Mouse (Mus musculus): ENCODE data around the gene Hspa2. TPM values are rescaled to one million over a fixed set of nuclear protein-coding genes. Genes with fewer than 3 reads are reported as not detected.

Hspa2 gene
- total RNA-seq (2021): 1 to 10 TPM; 7.4 to 8.7 TPM
- long read RNA-seq, experiment 1, transcript Hspa2-202 (1 exons, 2,526 nt): major isoform, 35 of 36 reads
- long read RNA-seq, experiment 1, partial matches to known transcripts: 0 of 36 reads
- long read RNA-seq, experiment 1, other reads (novel, unspliced or antisense): 1 of 36 reads
- long read RNA-seq, experiment 2, transcript Hspa2-202 (1 exons, 2,526 nt): major isoform, 19 of 19 reads
- long read RNA-seq, experiment 2, partial matches to known transcripts: 0 of 19 reads
- long read RNA-seq, experiment 2, other reads (novel, unspliced or antisense): 0 of 19 reads

DNA sequence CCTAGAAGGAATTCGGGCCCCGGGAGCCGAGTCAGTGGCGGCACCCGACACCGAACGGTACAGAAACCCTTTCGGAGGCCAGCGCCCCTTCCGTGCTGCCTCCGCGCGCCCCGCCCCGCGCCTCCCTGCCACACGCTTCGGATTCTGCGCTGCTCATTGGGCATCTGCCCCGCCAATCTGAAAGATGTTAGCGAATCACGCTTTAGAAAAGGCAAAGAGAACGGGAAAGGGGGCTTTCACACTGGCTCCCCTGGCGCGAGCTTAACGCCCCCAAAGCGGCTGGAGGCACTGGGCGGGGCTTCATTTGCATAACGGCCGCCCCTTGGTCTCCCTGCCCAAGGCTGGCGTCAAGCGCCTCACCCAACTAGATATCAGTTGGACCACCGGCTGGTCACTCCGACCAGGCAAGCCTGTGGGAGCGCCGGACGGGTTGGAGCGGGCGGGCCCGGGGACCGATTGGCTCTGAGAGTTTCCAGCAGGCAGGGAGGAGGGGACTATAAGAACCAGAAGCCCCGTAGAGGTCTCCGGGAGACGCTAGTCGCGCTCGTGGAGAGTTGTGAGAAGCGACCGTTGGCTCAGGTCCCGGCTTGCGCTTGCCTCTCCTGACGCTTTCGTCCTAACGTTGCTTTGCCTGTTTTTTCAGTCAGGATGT is at the start of gene Hspa2:
Hspa2 (plus strand) TSS at position 291 of the 652 bp plus-strand sequence.
- peak; percentile 99 for DNase-seq

DNA sequence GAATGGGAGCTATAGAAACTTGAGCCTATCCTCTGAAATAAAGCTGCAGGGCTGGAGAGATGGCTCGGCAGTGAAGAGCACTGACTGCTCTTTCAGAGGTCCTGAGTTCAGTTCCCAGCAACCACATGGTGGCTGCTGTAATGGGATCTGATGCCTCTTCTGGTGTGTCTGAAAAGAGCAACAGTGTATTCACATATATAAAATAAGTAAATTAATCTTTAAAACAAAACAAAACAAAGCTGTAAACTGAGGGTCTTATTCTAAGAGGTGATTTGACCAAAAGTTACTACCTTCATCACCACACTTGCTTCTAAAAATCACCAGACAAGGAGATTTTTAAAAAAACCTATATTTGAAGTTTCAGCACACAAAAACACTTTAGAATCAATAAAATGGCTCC is 43.1 kb upstream of the Hspa2 start:
- no peak for DNase-seq

- DNase-seq: no peak
Measured at GRCm38 (mm10) chr12:76361405-76362302, 42.3 kb upstream of the Hspa2 start.

- DNase-seq: no peak
Measured at GRCm38 (mm10) chr12:76362303-76362676, 41.7 kb upstream of the Hspa2 start.

DNA sequence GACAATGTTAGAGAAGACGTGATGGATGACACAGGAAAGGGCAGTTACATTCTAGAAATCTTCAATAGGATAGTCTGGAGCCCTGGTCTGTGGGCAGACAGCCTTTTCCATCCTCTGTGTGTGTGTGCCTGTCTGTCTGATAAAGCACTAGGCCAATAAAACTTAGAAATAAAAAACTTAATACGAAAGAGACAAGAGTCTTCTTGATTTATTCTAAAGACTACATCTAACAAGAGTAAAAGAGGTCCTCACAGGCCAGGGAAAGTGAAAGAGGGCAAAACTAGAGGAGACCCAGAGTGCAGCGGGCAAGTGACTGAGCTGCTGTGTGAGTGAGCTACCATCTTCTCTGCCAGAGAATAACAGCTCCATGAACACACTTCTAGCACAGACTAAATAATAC is 37.7 kb upstream of the Hspa2 start:
- DNase-seq: no peak

GRCm38 (mm10) chr12:76367096-76367995 is 36.6 kb upstream of the Hspa2 start:
- no peak for DNase-seq

DNA sequence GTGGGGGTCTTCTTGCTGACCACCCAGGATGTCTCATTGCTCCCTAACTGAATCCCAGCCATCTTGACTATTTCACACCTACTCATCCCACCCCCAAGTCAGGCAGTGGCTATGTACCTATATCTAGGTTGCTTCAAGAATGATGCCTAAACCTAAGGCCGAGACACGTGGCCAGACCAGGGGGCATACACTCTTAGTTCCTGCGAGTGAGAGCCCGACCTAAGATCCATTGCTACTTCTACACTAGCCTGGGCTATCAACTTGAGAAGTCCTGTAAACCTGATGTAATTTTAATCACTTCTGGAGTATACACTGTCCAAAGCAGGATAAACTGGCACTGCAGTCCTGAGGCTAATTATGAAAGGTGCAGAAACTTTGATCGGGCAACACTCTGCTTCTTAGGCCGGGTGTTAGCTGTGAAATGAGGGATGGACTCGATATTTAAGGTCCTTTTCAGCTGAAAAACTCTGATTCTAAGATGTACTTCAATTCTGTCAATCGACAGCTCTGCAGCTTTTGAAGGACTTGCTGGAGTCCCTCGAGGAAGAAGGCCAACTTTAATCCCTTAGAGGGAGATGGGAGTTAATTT is 35.7 kb upstream of the Hspa2 start:
- no peak for DNase-seq

DNA sequence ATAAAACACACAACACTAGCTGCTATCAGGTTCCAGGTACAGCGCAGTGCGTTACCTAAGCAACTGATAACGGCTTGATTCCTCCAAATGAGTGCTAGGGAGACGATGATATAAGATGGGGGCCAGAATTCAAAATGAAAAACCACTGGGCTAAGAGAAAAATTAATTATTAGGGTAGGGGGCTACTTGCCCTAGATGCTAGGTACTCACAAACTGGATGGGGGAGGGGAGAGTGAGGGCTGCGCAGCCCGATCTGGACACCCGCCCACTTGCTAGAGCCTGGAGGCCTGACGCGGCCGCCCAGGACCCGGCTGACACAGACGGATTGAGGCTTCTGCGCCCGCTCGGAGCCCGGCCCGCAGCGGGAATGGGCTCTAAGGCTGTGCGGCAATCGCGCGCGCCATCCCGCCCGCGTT is 35.2 kb upstream of the Hspa2 start:
- peak; percentile 60 for DNase-seq

DNA sequence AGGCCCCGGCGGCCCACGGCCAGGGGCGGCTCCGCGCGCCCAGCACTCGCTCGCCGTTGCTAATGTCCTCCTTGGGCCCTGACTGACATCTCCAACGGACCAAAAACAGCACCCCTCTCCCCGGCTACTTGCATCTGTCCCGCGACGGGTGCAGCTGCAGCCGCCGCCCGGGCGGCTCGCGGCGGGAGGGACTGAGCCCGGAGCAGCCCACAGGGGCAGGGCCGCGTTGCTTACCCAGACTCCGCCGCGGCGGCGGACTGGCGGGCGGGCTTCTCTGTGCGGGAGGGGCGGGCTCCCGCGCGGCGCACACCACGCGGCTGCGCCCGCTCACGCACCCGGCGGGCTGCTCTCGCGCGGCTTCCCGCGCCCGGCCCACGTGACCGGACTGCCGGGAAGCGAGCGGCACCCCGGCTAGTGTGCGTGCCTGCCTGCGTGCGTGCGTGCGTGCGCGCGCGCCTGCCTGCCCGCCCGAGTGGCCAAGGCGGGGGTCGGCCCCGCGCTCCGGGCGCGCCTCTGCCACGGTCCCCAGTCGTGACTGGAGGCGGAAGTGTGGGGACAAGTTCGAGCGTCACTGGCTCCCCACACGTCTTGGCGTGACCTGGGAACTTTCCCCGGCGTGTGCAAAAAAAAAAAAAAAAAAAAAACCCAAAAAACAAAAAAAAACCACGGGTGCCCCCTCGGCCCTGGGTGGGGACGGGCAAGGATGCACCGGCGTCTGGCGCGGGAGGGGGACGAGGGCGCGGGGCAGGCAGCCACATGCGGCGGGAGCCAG is 34.6 kb upstream of the Hspa2 start, which contains the start of gene Zbtb25:
Zbtb25 (minus strand) TSS at position 397 of the 772 bp plus-strand sequence.
- peak; percentile 87 for DNase-seq

- DNase-seq: peak; percentile 79
Measured at GRCm38 (mm10) chr12:76369978-76370830, 33.8 kb upstream of the Hspa2 start, which contains the start of gene Zbtb1. Gene Zbtb1, plus strand, starts transcription at chr12:76370266.

- peak; percentile 84 for DNase-seq
Measured at GRCm38 (mm10) chr12:76370831-76371571, 33.0 kb upstream of the Hspa2 start.

DNA sequence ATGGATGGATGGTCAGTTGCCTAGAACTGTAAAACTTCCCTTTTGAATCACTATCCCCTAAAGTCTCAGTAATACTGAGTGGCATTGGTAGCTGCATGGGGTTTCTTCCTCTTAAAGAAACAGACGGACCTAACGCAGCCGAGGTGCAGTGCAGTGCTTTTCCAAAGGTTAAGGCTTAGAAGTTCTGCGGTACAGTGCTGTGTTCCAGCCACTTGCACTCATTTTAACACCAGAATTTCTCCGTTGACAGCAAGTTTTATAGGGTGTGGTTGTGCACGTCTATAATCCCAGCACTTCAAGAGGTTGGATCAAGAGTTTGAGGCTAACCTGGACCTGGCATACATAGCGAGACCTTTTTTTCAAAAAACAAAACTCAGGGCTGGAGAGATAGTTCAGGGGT is 31.9 kb upstream of the Hspa2 start:
- DNase-seq: no peak

- DNase-seq: no peak
Measured at GRCm38 (mm10) chr12:76372881-76373818, 30.8 kb upstream of the Hspa2 start.

DNA sequence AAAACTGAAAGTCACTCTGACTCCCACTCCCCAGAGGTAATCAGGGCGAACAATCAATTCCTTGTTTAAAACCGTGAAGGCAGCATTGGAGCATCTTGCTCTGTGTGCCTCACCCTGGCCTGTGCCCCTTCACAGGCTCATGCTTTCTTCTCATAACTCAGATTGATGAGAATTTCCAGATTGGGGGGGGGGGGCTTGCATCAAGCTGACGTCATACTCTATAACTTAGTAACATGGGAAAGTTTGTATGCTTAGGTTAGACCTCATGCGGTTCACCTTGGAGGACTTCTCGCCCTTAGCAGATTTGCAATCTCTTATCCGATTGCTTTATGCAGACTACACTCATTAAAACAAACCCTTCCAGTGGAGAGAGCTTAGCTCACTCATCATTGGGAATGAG is 30.0 kb upstream of the Hspa2 start:
- DNase-seq: no peak

DNA sequence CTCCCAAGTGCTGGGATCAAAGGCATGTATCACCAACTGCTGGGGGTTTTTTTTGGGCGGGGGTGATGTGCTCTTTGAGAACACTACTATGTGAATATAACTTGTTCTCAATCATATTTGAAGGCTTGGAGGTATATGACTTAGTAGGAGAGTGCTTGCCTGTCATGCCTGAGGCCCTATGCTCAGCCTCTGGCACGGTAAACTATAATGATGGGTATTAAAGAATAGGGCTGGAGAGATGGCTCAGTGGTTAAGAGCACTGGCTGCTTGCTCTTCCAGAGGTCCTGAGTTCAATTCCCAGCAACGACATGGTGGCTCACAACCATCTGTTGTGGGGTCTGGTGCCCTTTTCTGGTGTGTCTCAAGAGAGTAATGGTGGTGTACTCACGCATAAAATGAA is 29.1 kb upstream of the Hspa2 start:
- DNase-seq: no peak

- DNase-seq: no peak
Measured at GRCm38 (mm10) chr12:76375506-76375905, 28.5 kb upstream of the Hspa2 start.

- DNase-seq: no peak
Measured at GRCm38 (mm10) chr12:76376649-76377048, 27.3 kb upstream of the Hspa2 start.

DNA sequence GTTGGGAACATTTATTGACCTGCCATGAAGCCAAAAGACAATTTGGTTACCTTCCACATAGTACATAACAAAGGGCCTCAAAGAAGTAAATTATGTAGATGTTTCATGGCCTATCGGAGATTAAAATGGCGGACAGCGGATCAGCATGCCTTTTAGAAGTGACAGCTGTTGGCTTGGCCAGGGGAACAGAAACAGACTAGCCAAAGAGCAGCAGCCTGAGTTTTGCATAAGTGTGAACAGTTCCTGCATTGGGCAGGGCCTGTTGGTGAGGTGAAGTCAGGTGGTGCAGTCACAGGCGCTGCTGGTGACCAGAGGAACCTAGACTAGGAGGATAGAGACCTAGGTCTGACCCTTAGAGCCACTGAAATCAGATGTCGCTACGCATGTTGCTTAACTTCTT is 26.9 kb upstream of the Hspa2 start:
- no peak for DNase-seq
